Mouse (Mus musculus): Measurements from ENCODE around the gene 1700022I11Rik.

DNA sequence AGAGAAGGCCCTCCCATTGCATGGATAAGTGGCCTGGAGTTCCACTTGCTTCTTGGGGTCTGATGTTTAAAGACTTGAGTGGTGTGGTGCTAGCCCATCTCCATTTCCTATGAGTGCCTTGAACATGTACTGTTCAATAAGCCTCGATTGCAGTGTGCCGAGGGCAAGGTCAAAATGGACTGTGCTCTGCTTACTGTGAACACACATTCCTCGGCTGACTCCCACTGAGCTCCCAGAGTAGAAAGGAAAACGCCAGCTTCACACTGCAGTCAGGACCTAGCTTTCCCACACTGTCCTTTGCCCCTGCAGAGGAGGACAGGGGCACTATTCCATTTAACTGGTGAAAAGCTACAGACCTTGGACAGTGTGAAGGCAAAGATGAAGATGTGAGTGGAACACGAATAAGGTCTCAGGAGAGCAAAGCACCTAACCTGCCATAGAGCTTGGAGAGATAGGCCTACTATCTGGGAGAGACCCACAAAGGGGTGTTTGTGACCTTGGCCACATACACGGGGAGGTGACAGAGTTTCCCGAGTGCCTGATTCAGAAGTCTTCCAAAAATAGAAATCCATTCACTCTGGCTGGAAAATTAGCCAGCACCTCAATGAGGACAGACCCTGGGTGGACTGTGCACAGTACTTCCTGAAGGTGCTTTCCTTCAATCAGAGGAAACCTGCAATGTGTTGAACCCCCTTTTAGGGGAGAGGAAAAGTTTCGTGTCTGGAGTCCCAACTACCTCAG, 37.0 kb upstream of the 1700022I11Rik start:
- no peak for TF ChIP-seq TAL1 (conservative IDR thresholded peaks at IDR 0.05; ENCODE audit: low read depth, low read length)
- TF ChIP-seq CTCF (IDR thresholded peaks at IDR 0.05; ENCODE audit: low read depth, low read length), result no peak
- no peak for TF ChIP-seq GATA1 (IDR thresholded peaks at IDR 0.05; ENCODE audit: borderline replicate concordance, low read length)
- TF ChIP-seq GATA2 (IDR thresholded peaks at IDR 0.05; ENCODE audit: borderline replicate concordance, low read depth, low read length), result no peak
- TF ChIP-seq POLR2AphosphoS5 (IDR thresholded peaks at IDR 0.05; ENCODE audit: insufficient replicate concordance, low read depth, low read length), result no peak
